Mouse (Mus musculus) cerebellum, adult 2 months (tissue): ENCODE results near the gene Rai1. TPM values are rescaled to one million over a fixed set of nuclear protein-coding genes. Genes with fewer than 3 reads are reported as not detected.

ENCODE experiments used
- DNase-seq, 2 experiments: peaks; one replicate each; pipeline ENCODE4 v3.0.0; 2021
- H3K27ac ChIP-seq: fragments of 200-500 bp; 2 replicates; pipeline ENCODE4 v1.5.1; 2012; ENCODE audit warnings: low read length, control low read depth, inconsistent platforms; ENCODE audit not compliant: insufficient read depth
- H3K27me3 ChIP-seq: fragments of 200-500 bp; 2 replicates; pipeline ENCODE4 v1.6.1; 2012; ENCODE audit warnings: inconsistent platforms, mild to moderate bottlenecking, low read length, moderate library complexity; ENCODE audit not compliant: control insufficient read depth, insufficient read depth
- H3K4me1 ChIP-seq: fragments of 200-500 bp; 2 replicates; pipeline ENCODE4 v1.6.1; 2011; ENCODE audit warnings: low read length; ENCODE audit not compliant: control insufficient read depth, insufficient read depth
- H3K4me3 ChIP-seq: fragments of 200-500 bp; replicated peaks from 2 replicates; pipeline ENCODE3; 2011; ENCODE audit warnings: mild to moderate bottlenecking, low read depth, low read length, control low read depth; ENCODE audit not compliant: insufficient read depth
- CTCF ChIP-seq: fragments of 200-500 bp; IDR thresholded peaks from 2 replicates; pipeline ENCODE4 v1.5.1; 2011; ENCODE audit warnings: low read depth, mild to moderate bottlenecking, control low read depth, low read length, moderate library complexity, borderline replicate concordance; ENCODE audit not compliant: insufficient read depth
- POLR2A ChIP-seq: fragments of 200-500 bp; IDR thresholded peaks from 2 replicates; pipeline ENCODE4 v1.6.1; 2011; ENCODE audit warnings: low read length, control low read depth, borderline replicate concordance; ENCODE audit not compliant: insufficient read depth
- WGBS: fragments of 180-500 bp; shearing (Covaris S2); methylation state at CpG from one replicate; pipeline ENCODE4 v1.1.7; 2018; 5-methylcytosine and 5-hydroxymethylcytosine counted together
- polyA plus RNA-seq: library from polyadenylated mRNA; depleted of rRNA; stranded (reverse); fragments of >200 nt; gene quantifications from 2 replicates; pipeline ENCODE4 v1.2.3, GENCODE M21; 2012

Gene Rai1
- polyA plus RNA-seq, 1 experiment: 42.5 TPM

DNA sequence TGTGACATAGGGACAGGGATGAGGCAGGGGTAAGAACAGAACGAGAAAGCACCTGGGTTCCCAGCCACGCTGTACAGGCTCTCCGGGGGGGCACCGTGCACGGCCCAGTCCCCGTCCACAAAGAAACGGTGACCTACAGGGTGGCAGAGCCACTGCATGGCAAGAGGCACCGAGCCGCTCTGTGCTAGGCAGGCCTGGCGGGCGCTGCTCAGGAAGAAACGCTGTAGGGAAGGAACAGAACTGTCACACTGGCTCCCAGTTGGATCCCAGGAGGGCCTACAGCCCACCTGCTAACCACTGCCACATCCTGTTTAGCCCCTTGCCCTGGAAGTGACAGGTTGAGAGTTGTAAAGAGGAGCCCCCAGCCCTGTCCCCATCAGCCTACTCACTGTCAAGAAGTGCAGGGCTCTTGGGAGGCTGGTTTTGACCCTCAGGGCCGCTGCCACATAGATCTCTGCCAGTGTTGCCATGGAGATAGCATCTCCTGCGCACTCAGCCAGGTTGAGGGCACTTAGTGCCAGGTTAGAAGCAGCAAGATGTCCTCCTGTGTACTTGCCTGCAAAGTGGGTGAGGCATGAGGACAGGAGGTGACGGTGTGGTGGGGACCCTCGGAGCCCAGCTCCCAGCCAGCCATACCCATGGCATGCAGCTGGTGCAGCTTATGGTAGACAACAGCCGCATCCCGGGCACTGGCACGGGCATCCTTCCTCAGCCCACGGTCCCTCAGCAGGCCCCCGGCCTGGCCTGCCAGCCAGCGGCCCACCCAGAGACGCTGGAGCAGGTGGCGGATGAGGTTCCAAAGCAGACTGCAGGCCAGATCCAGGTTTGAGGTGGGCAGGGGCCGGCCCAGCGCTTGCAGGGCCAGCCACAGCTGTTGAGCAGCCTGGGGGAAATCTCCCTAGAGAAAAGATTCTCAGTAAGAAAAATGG is 98.2 kb downstream of the Rai1 start:
- peak; percentile 67 to 71 for DNase-seq
- WGBS: 26% methylated on average over 26 of the region's 26 CpGs
- H3K4me1 ChIP-seq: peaks cover 29% of the 10 kb centered on the region
- no peak overlapping the region for H3K4me3 ChIP-seq
- H3K27me3 ChIP-seq: no peaks in the 10 kb centered on the region
- no peak for TF ChIP-seq CTCF
- TF ChIP-seq POLR2A: no peak
- 0 out of 2 replicates have a peak overlapping the region, but pooled peaks have one; percentile 35 for H3K27ac ChIP-seq

DNA sequence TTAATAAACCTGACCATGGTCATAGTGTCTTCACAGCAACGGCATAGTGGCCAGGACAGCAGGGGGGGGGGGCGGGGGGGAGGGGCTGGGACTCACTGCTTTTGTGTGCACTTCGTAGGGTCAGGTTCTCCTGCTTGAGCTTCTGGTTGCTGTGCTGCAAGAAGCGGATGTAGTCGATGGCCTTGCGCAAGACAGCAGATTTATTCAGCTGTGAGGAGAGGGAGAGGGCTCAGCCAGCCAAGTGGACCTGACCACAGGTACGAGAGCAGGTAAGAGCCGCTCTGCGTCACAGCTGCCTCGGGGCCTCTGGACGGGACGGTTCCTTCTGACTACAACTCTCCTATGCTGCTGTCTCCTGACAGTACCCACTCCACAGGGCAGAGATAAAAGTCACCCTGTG is 100.2 kb downstream of the Rai1 start:
- Histone ChIP-seq H3K27me3 (no peaks in the 10 kb centered on the region), H3K4me1 (peaks cover 39% of the 10 kb centered on the region), H3K4me3 (no peak overlapping the region), H3K27ac (no peak overlapping the region)
- DNase-seq: no peak
- 81% methylated on average over 12 of the region's 12 CpGs for WGBS
- TF ChIP-seq CTCF (no peak), POLR2A (no peak)

DNA sequence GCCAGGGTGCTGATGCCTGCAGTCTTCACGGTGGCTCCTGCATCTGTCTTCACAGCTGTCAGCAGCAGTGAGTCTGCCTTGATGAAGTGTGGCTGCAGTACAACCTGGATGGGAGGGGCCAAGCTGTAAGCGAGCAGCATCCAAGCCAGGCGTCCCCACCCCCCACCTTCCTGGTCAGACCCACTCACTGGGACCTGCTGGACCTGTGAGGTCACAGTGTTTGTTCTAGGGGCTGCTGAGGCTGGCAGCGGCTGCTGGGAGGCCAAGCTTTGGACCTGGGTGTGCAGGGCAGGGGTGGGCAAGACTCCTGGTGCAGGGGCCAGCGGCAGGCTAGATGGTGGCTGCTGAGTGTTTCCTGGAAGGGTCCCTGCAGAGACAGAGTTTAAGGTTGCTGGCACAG is 101.4 kb downstream of the Rai1 start:
- TF ChIP-seq POLR2A: no peak
- no peak for TF ChIP-seq CTCF
- Histone ChIP-seq H3K4me1 (peaks cover 34% of the 10 kb centered on the region), H3K27me3 (no peaks in the 10 kb centered on the region), H3K4me3 (no peak overlapping the region), H3K27ac (no peak overlapping the region)
- DNase-seq: no peak
- WGBS: 67% methylated on average over 5 of the region's 5 CpGs

GRCm38 (mm10) chr11:60208201-60208600 is 103.4 kb downstream of the Rai1 start:
- Histone ChIP-seq H3K4me3 (no peak overlapping the region), H3K27me3 (no peaks in the 10 kb centered on the region), H3K4me1 (peaks cover 22% of the 10 kb centered on the region), H3K27ac (no peak overlapping the region)
- DNase-seq: no peak
- WGBS: 57% methylated on average over 6 of the region's 6 CpGs
- TF ChIP-seq POLR2A: no peak
- TF ChIP-seq CTCF: no peak

DNA sequence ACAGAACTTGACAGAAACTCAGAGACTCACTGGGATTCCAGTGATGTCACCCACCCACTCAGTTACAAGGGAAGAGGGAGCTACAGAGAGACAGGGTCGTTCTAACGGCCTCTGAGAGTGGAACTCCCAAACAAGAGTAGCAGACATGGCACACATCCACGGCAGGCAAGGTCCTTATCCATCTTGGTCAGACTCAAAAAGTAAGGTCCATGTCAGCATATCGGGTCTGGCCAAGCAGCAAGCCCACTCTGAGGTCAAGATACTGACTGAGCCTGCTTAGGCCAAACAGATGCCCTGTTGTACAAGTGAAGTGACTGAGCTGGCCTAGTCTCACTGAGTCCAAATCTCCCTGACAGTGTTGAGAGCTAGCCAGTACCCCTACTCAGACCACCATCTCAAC is 103.9 kb downstream of the Rai1 start:
- H3K4me1 ChIP-seq: peaks cover 19% of the 10 kb centered on the region

GRCm38 (mm10) chr11:60209217-60209932 is 104.6 kb downstream of the Rai1 start:
- TF ChIP-seq CTCF (no peak), POLR2A (no peak)
- 33% methylated on average over 7 of the region's 7 CpGs for WGBS
- H3K4me1 ChIP-seq: peaks cover 19% of the 10 kb centered on the region
- H3K27me3 ChIP-seq: no peaks in the 10 kb centered on the region
- peak overlapping the region; percentile 45 for H3K27ac ChIP-seq
- H3K4me3 ChIP-seq: peak overlapping the region; percentile 13
- DNase-seq: peak; percentile 88 to 90

More for the DNA sequence above, 103.9 kb downstream of the Rai1 start:
- no peak overlapping the region for H3K4me3 ChIP-seq
- 68% methylated on average over 4 of the region's 4 CpGs for WGBS
- TF ChIP-seq CTCF (no peak), POLR2A (no peak)
- H3K27me3 ChIP-seq: no peaks in the 10 kb centered on the region
- H3K27ac ChIP-seq: peak overlapping the region; percentile 45
- DNase-seq: no peak

DNA sequence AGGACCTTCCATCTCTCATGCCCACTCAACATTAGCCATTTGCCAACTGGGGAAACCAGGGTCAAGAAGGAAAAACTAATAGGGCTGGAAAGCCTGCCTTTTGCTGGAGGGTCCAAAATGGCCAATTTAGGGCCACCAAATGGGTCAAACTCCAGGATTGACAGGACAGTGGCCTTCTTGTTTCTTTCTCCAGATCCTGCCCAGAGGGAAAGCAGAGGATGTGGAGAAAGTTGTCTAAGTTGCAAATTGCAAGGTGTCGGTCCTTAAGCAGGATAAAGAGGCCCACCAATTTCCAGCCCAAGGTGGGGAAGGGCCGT is 105.1 kb downstream of the Rai1 start:
- H3K4me1 ChIP-seq: peaks cover 19% of the 10 kb centered on the region
- H3K4me3 ChIP-seq: peak overlapping the region; percentile 54
- DNase-seq: no peak
- H3K27me3 ChIP-seq: no peaks in the 10 kb centered on the region
- H3K27ac ChIP-seq: peak overlapping the region; percentile 45; the same call in 1 of the 2 replicates
- TF ChIP-seq POLR2A (no peak), CTCF (no peak)
- 40% methylated on average over 2 of the region's 2 CpGs for WGBS

DNA sequence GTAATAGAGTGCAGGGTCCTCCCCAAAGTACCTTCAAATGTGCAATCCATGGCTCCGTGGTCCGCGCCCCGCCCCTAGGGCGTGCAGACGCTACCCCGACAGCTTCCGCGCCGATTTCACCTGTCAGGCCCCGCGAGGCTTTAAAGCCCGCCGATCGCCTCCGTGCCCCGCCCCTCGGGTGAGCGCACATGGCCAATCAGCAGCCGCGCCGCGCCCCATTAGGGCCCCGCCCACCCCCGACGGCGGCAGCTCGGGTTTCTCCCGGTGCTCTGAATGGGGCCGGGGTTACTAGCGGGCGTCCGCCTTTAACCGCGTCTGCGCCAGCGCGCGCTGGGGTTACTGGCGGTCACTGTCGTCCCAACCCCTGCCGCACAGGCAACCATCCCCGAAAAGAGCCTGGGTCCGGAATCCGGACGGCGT is 105.5 kb downstream of the Rai1 start:
- no peaks in the 10 kb centered on the region for H3K27me3 ChIP-seq
- peaks cover 19% of the 10 kb centered on the region for H3K4me1 ChIP-seq
- 4% methylated on average over 47 of the region's 47 CpGs for WGBS
- H3K4me3 ChIP-seq: peak overlapping the region; percentile 54
- no peak for TF ChIP-seq CTCF
- peak; percentile 36; the same call in 1 of the 2 replicates for TF ChIP-seq POLR2A
- H3K27ac ChIP-seq: no peak overlapping the region
- DNase-seq: peak; percentile 75 to 80
